Mouse (Mus musculus) hindbrain, embryonic 11.5 days (tissue): ENCODE measurements around the gene Apex2. TPM values are rescaled to one million over a fixed set of nuclear protein-coding genes. Genes with fewer than 3 reads are reported as not detected.

Experiments
- ATAC-seq: fragments of 200-750 bp; cut with Nextera tagmentation; 2 replicates; pipeline ENCODE4 v1.8.0; 2017; ENCODE audit warnings: mild to moderate bottlenecking, moderate TSS enrichment, moderate library complexity; ENCODE audit not compliant: low FRiP score
- DNase-seq: peaks from one replicate; pipeline ENCODE4 v3.0.0-alpha.2; 2015; ENCODE audit warnings: low spot score
- H3K27ac ChIP-seq: fragments of 300-500 bp; sonication (generic); 2 replicates; pipeline ENCODE4 v1.5.1; 2014; ENCODE audit warnings: mild to moderate bottlenecking, low read depth, low read length
- H3K27me3 ChIP-seq: fragments of 300-500 bp; sonication (generic); 2 replicates; pipeline ENCODE4 v1.6.1; 2014; ENCODE audit warnings: mild to moderate bottlenecking, low read length, moderate library complexity, mixed read lengths; ENCODE audit not compliant: control insufficient read depth, insufficient read depth
- H3K36me3 ChIP-seq: fragments of 300-500 bp; sonication (generic); 2 replicates; pipeline ENCODE4 v1.6.1; 2014; ENCODE audit warnings: mild to moderate bottlenecking, low read length, moderate library complexity, mixed read lengths; ENCODE audit not compliant: control insufficient read depth, insufficient read depth
- H3K4me1 ChIP-seq: fragments of 300-500 bp; sonication (generic); replicated peaks from 2 replicates; pipeline ENCODE4 v1.6.1; 2014; ENCODE audit warnings: low read length, mixed read lengths; ENCODE audit not compliant: control insufficient read depth, insufficient read depth
- H3K4me2 ChIP-seq: fragments of 300-500 bp; sonication (generic); replicated peaks from 2 replicates; pipeline ENCODE4 v1.6.1; 2014; ENCODE audit warnings: mild to moderate bottlenecking, low read depth, low read length
- H3K4me3 ChIP-seq: fragments of 300-500 bp; sonication (generic); 2 replicates; pipeline ENCODE4 v1.5.1; 2014; ENCODE audit warnings: low read depth, low read length
- H3K9ac ChIP-seq: fragments of 300-500 bp; sonication (generic); 2 replicates; pipeline ENCODE4 v1.6.1; 2014; ENCODE audit warnings: low read depth, low read length
- H3K9me3 ChIP-seq: fragments of 300-500 bp; sonication (generic); 2 replicates; pipeline ENCODE4 v1.6.1; 2016; ENCODE audit warnings: low read length; ENCODE audit not compliant: control insufficient read depth
- WGBS: fragments of 180-500 bp; shearing (Covaris S2); extraction: QIAGEN DNeasy Blood & Tissue Kit; methylation state at CpG from one replicate; pipeline ENCODE4 v1.1.7; 2014; 5-methylcytosine and 5-hydroxymethylcytosine counted together
- polyA plus RNA-seq: library from polyadenylated mRNA; unstranded; fragments of >200 nt; fragmentation: Nextera tagmentation; extraction: Ambion mirVana; gene quantifications from 2 replicates; pipeline ENCODE4 v1.2.1, GENCODE M21; 2014

Apex2 gene
- polyA plus RNA-seq, 1 experiment from 2014 or later = 26.8 TPM

- no peaks in the 10 kb centered on the region for H3K36me3 ChIP-seq
- 70% methylated on average over 1 of the region's 1 CpGs for WGBS
- no peak overlapping the region for H3K9ac ChIP-seq
- DNase-seq (no peak), ATAC-seq (no peak)
- no peak overlapping the region for H3K4me2 ChIP-seq
- no peaks in the 10 kb centered on the region for H3K27me3 ChIP-seq
- no peak overlapping the region for H3K4me3 ChIP-seq
- H3K27ac ChIP-seq = no peak overlapping the region
- H3K4me1 ChIP-seq = no peaks in the 10 kb centered on the region
- no peaks in the 10 kb centered on the region for H3K9me3 ChIP-seq
Measured at GRCm38 (mm10) chrX:150471416-150471815, 118.3 kb downstream of the Apex2 start.

Other genes with a start within 250 kb of the Apex2 start
- gene Tmem29, start 130.7 kb downstream of the Apex2 start, polyA plus RNA-seq = 44.8 and 51.6 TPM in 2 replicates
- gene Alas2, start 42.5 kb downstream of the Apex2 start, polyA plus RNA-seq = 48.4 and 53.7 TPM in 2 replicates
- gene Pfkfb1, start 1.6 kb downstream of the Apex2 start, polyA plus RNA-seq = 7.1 and 8.1 TPM in 2 replicates
- 39.5 and 50.4 TPM in 2 replicates for gene Tro, start 67.7 kb upstream of the Apex2 start, polyA plus RNA-seq
- gene Maged2, start 224.5 kb upstream of the Apex2 start, polyA plus RNA-seq = 384 and 396 TPM in 2 replicates